Mouse (Mus musculus) right cerebral cortex, postnatal 4 days (tissue): ENCODE data around the gene Pskh1.
A peak's percentile ranks its signal among the peaks of the same experiment; 100 is the strongest.

Source experiments
- DNase-seq: peaks from one replicate; pipeline ENCODE4 v3.0.0-alpha.2; 2022

Gene Pskh1

GRCm38 (mm10) chr8:105961101-105961500 is 60.9 kb downstream of the Pskh1 start:
- DNase-seq: no peak

- no peak for DNase-seq
These were observed 61.3 kb downstream of the Pskh1 start for GRCm38 (mm10) chr8:105961536-105961935.

GRCm38 (mm10) chr8:105964506-105965265 is 64.4 kb downstream of the Pskh1 start:
- no peak for DNase-seq

- DNase-seq: peak; percentile 25
These were observed 65.1 kb downstream of the Pskh1 start for GRCm38 (mm10) chr8:105965266-105965904.

GRCm38 (mm10) chr8:105965905-105966341 is 65.7 kb downstream of the Pskh1 start, which contains the start of gene Slc12a4:
Slc12a4 (minus strand) TSS chr8:105966097.
- peak; percentile 66 for DNase-seq

- DNase-seq: no peak
These were observed 66.6 kb downstream of the Pskh1 start for GRCm38 (mm10) chr8:105966692-105967311.

GRCm38 (mm10) chr8:105969367-105969766 is 69.1 kb downstream of the Pskh1 start:
- no peak for DNase-seq

GRCm38 (mm10) chr8:105971019-105971720 is 70.9 kb downstream of the Pskh1 start:
- no peak for DNase-seq

- DNase-seq: no peak
These were observed 75.1 kb downstream of the Pskh1 start for GRCm38 (mm10) chr8:105975363-105975762.

- no peak for DNase-seq
These were observed 79.1 kb downstream of the Pskh1 start, which contains the start of gene Dpep3 for GRCm38 (mm10) chr8:105979325-105979724. Dpep3 (minus strand) TSS chr8:105979429.

- DNase-seq: no peak
These were observed 80.9 kb downstream of the Pskh1 start for GRCm38 (mm10) chr8:105981146-105981545.
